Mouse (Mus musculus) liver, embryonic 11.5 days (tissue): ENCODE measurements at regions not wholly inside any gene's neighbourhood (a gene's known extent, or its start where the extent isn't known, plus 50 kb on each side); places are given as distances from the start of the nearest gene placed in this dataset.
A peak's percentile ranks its signal among the peaks of the same experiment; 100 is the strongest.

Experiments
- ATAC-seq: fragments of 200-750 bp; cut with Nextera tagmentation; replicated peaks from 2 replicates; pipeline ENCODE4 v1.8.0; 2017; ENCODE audit warnings: moderate number of reproducible peaks, mild to moderate bottlenecking, moderate TSS enrichment, moderate library complexity; ENCODE audit not compliant: low FRiP score
- DNase-seq: peaks from one replicate; pipeline ENCODE4 v3.0.0-alpha.2; 2017; ENCODE audit warnings: low spot score
- H3K27ac ChIP-seq: fragments of 300-500 bp; sonication (generic); 2 replicates; pipeline ENCODE4 v1.5.1; 2014; ENCODE audit warnings: mild to moderate bottlenecking, low read depth, low read length, control low read depth
- H3K27me3 ChIP-seq: fragments of 300-500 bp; sonication (generic); replicated peaks from 2 replicates; pipeline ENCODE4 v1.6.1; 2014; ENCODE audit warnings: low read length, mixed read lengths; ENCODE audit not compliant: control insufficient read depth, insufficient read depth
- H3K36me3 ChIP-seq: fragments of 300-500 bp; sonication (generic); 2 replicates; pipeline ENCODE4 v1.6.1; 2014; ENCODE audit warnings: mild to moderate bottlenecking, low read length, moderate library complexity, mixed read lengths; ENCODE audit not compliant: control insufficient read depth, insufficient read depth
- H3K4me1 ChIP-seq: fragments of 300-500 bp; sonication (generic); replicated peaks from 2 replicates; pipeline ENCODE4 v1.6.1; 2014; ENCODE audit warnings: low read length, mixed read lengths; ENCODE audit not compliant: control insufficient read depth, insufficient read depth
- H3K4me2 ChIP-seq: fragments of 300-500 bp; sonication (generic); 2 replicates; pipeline ENCODE4 v1.6.1; 2014; ENCODE audit warnings: mild to moderate bottlenecking, control low read depth, moderate library complexity
- H3K4me3 ChIP-seq: fragments of 300-500 bp; sonication (generic); 2 replicates; pipeline ENCODE4 v1.5.1; 2014; ENCODE audit warnings: low read depth, low read length, control low read depth
- H3K9ac ChIP-seq: fragments of 300-500 bp; sonication (generic); 2 replicates; pipeline ENCODE4 v1.6.1; 2014; ENCODE audit warnings: low read depth, low read length, control low read depth
- H3K9me3 ChIP-seq: fragments of 300-500 bp; sonication (generic); 2 replicates; pipeline ENCODE4 v1.6.1; 2016; ENCODE audit warnings: low read length, inconsistent platforms, mixed read lengths; ENCODE audit not compliant: control insufficient read depth
- WGBS: fragments of 180-500 bp; shearing (Covaris S2); extraction: QIAGEN DNeasy Blood & Tissue Kit; methylation state at CpG from one replicate; pipeline ENCODE4 v1.1.7; 2014; 5-methylcytosine and 5-hydroxymethylcytosine counted together

- Histone ChIP-seq H3K27ac (no peak overlapping the region), H3K36me3 (no peaks in the 10 kb centered on the region), H3K9ac (no peak overlapping the region), H3K4me1 (no peaks in the 10 kb centered on the region), H3K4me3 (no peak overlapping the region), H3K4me2 (no peak overlapping the region), H3K27me3 (peaks cover 28% of the 10 kb centered on the region), H3K9me3 (no peaks in the 10 kb centered on the region)
- no peak for DNase-seq
- ATAC-seq: no peak
- 87% methylated on average over 5 of the region's 5 CpGs for WGBS
Measured at GRCm38 (mm10) chrX:99248181-99248580, 112.3 kb downstream of the Efnb1 start.

- DNase-seq: no peak
- WGBS: 58% methylated on average over 2 of the region's 2 CpGs
- H3K27me3 ChIP-seq: peaks cover 32% of the 10 kb centered on the region
- H3K4me3 ChIP-seq: no peak overlapping the region
- H3K4me1 ChIP-seq: no peaks in the 10 kb centered on the region
- no peaks in the 10 kb centered on the region for H3K9me3 ChIP-seq
- H3K27ac ChIP-seq: no peak overlapping the region
- H3K36me3 ChIP-seq: no peaks in the 10 kb centered on the region
- no peak overlapping the region for H3K9ac ChIP-seq
- ATAC-seq: no peak
- H3K4me2 ChIP-seq: no peak overlapping the region
Measured at GRCm38 (mm10) chrX:99246704-99247103, 110.8 kb downstream of the Efnb1 start.

GRCm38 (mm10) chrX:99246051-99246450 lies 110.1 kb downstream of the Efnb1 start:
- WGBS: 82% methylated on average over 8 of the region's 8 CpGs
- ATAC-seq (no peak), DNase-seq (no peak)
- Histone ChIP-seq H3K4me2 (no peak overlapping the region), H3K4me3 (no peak overlapping the region), H3K27ac (no peak overlapping the region), H3K9me3 (no peaks in the 10 kb centered on the region), H3K36me3 (no peaks in the 10 kb centered on the region), H3K27me3 (peaks cover 34% of the 10 kb centered on the region), H3K4me1 (no peaks in the 10 kb centered on the region), H3K9ac (no peak overlapping the region)

- H3K4me2 ChIP-seq: no peak overlapping the region
- H3K4me1 ChIP-seq: no peaks in the 10 kb centered on the region
- no peak overlapping the region for H3K4me3 ChIP-seq
- H3K9ac ChIP-seq: no peak overlapping the region
- no peak for DNase-seq
- H3K9me3 ChIP-seq: no peaks in the 10 kb centered on the region
- WGBS: 82% methylated on average over 3 of the region's 3 CpGs
- ATAC-seq: no peak
- H3K27me3 ChIP-seq: peaks cover 38% of the 10 kb centered on the region
- H3K36me3 ChIP-seq: no peaks in the 10 kb centered on the region
- H3K27ac ChIP-seq: no peak overlapping the region
Measured at GRCm38 (mm10) chrX:99245541-99245940, 109.6 kb downstream of the Efnb1 start.

- Histone ChIP-seq H3K4me2 (no peak overlapping the region), H3K4me1 (no peaks in the 10 kb centered on the region), H3K4me3 (no peak overlapping the region), H3K36me3 (no peaks in the 10 kb centered on the region), H3K27me3 (peaks cover 41% of the 10 kb centered on the region), H3K27ac (no peak overlapping the region), H3K9me3 (no peaks in the 10 kb centered on the region), H3K9ac (no peak overlapping the region)
- no peak for ATAC-seq
- no peak for DNase-seq
- WGBS: 91% methylated on average over 5 of the region's 5 CpGs
Measured at GRCm38 (mm10) chrX:99243251-99243650, 107.3 kb downstream of the Efnb1 start.

GRCm38 (mm10) chrX:99241684-99242118 lies 105.8 kb downstream of the Efnb1 start:
- Histone ChIP-seq H3K27me3 (peaks cover 31% of the 10 kb centered on the region), H3K4me1 (no peaks in the 10 kb centered on the region), H3K9me3 (no peaks in the 10 kb centered on the region), H3K36me3 (no peaks in the 10 kb centered on the region), H3K9ac (no peak overlapping the region), H3K4me3 (no peak overlapping the region), H3K4me2 (no peak overlapping the region), H3K27ac (no peak overlapping the region)
- no peak for DNase-seq
- ATAC-seq: peak; percentile 36; the same call in 1 of the 2 replicates
- WGBS: 28% methylated on average over 5 of the region's 5 CpGs

GRCm38 (mm10) chrX:99233035-99233434 lies 97.1 kb downstream of the Efnb1 start:
- no peak overlapping the region for H3K9ac ChIP-seq
- no peaks in the 10 kb centered on the region for H3K36me3 ChIP-seq
- no peak overlapping the region for H3K4me3 ChIP-seq
- no peaks in the 10 kb centered on the region for H3K9me3 ChIP-seq
- no peak for DNase-seq
- no peak overlapping the region for H3K4me2 ChIP-seq
- peaks cover 24% of the 10 kb centered on the region for H3K27me3 ChIP-seq
- 55% methylated on average over 3 of the region's 3 CpGs for WGBS
- no peaks in the 10 kb centered on the region for H3K4me1 ChIP-seq
- no peak overlapping the region for H3K27ac ChIP-seq
- ATAC-seq: no peak

GRCm38 (mm10) chrX:99232331-99232730 lies 96.4 kb downstream of the Efnb1 start:
- no peak overlapping the region for H3K9ac ChIP-seq
- H3K27me3 ChIP-seq: peaks cover 29% of the 10 kb centered on the region

GRCm38 (mm10) chrX:99225111-99225752 lies 89.3 kb downstream of the Efnb1 start:
- DNase-seq (no peak), ATAC-seq (no peak)
- Histone ChIP-seq H3K4me2 (no peak overlapping the region), H3K27me3 (peaks cover 56% of the 10 kb centered on the region), H3K27ac (no peak overlapping the region), H3K4me3 (no peak overlapping the region), H3K4me1 (no peaks in the 10 kb centered on the region), H3K9ac (no peak overlapping the region), H3K36me3 (no peaks in the 10 kb centered on the region), H3K9me3 (no peaks in the 10 kb centered on the region)
- 64% methylated on average over 7 of the region's 7 CpGs for WGBS

More at GRCm38 (mm10) chrX:99232331-99232730, 96.4 kb downstream of the Efnb1 start:
- no peak overlapping the region for H3K27ac ChIP-seq
- DNase-seq: no peak
- no peaks in the 10 kb centered on the region for H3K4me1 ChIP-seq
- H3K4me3 ChIP-seq: no peak overlapping the region
- ATAC-seq: no peak
- H3K36me3 ChIP-seq: no peaks in the 10 kb centered on the region
- H3K9me3 ChIP-seq: no peaks in the 10 kb centered on the region
- 56% methylated on average over 7 of the region's 7 CpGs for WGBS
- no peak overlapping the region for H3K4me2 ChIP-seq
